Mouse (Mus musculus): ENCODE results near the gene Dennd4c. TPM values are rescaled to one million over a fixed set of nuclear protein-coding genes. Genes with fewer than 3 reads are reported as not detected.
"Not testable (repeated sequence)": the region's sequence is repeated elsewhere in the genome, so short reads cannot be mapped to it uniquely, and the experiment has no call there.

Dennd4c gene
- total RNA-seq, 2 experiments from 2014 or later: 48.2 to 55.4 TPM

DNA sequence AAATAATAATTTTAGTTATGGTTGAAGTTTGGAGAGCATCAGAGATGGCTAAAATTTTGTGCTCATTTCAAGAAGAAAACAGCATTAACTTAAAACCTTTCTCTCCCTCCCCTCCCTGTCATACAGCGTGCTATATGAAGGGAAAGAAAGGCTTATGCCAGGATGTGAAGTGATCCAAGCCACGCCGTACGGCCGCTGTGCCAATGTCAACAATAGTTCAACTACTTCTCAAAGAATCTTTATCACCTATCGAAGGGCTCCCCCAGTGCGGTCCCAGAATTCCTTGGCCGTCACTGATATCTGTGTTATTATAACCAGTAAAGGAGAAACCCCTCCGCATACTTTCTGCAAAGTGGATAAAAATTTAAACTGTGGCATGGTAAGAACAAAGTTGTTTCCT is 29.2 kb downstream of the Dennd4c start:
- DNase-seq: no peak

DNA sequence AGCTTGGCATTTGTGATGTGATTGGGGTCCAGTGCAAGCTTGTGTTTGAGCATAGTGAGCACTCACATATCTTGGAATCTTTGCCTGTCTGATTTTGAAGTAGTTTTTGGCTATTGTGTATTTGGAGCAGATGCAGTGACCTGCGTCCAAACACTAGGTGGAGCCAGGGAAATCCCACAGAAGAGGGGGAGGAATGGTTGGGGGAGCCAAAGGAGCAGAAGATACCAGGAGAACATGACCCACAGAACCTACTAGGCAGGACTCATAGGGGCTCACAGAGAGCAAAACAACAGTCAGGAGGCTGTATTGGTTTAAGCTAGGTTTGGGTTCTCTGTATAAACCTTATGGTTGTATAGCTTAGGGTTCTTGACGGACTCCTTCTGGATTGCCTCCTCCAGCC is 62.2 kb downstream of the Dennd4c start:
- DNase-seq: peak in 1 of 2 experiments; percentile 5

DNA sequence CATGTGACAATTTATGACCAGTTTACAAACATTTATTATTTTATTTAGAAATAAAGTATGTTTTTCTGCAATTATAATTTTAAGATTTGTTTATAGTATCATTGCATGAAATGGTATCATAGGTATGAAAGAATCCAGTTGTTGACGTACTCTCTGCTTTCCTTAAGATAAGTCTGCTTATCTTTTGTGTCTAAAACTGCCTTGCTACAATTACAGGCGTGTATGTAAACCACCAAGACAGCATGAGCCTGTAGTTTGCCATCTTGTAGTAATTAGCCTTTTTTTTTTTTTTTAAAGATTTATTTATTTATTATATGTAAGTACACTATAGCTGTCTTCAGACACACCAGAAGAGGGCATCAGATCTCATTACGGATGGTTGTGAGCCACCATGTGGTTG is 66.5 kb downstream of the Dennd4c start:
- DNase-seq: no peak

GRCm38 (mm10) chr4:86823169-86823568 is 74.8 kb downstream of the Dennd4c start:
- DNase-seq: peak; percentile 50 to 65

DNA sequence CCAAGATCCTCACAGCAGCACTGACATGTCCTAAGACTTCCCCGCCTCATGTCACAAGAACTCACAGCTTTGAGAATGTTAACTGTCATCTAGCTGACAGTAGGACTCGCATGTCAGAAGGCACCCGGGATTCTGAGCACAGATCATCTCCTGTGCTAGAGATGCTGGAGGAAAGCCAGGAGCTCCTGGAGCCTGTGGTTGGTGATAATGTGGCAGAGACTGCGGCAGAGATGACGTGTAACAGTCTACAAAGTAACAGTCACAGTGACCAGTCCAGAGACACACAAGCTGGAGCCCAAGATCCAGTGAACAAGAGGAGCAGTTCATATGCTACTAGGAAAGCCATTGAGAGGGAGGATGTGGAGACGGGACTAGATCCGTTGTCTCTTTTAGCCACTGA is 76.8 kb downstream of the Dennd4c start:
- DNase-seq: no peak

GRCm38 (mm10) chr4:86831896-86832295 is 83.5 kb downstream of the Dennd4c start:
- DNase-seq: no peak

DNA sequence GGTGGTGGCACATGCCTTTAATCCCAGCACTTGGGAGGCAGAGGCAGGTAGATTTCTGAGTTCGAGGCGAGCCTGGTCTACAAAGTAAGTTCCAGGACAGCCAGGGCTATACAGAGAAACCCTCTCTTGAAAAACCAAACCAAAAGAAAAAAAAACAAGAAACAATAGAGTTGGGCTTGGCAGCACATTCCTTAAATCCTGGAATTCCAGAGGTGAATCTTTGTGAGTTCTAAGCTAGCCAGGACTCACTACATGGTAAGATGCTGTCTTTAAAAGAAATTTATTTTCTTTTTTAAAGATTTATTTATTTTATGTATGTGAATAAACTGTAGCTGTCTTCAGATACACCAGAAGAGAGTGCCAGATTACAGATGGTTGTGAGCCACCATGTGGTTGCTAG is 92.8 kb downstream of the Dennd4c start:
- DNase-seq: not testable (repeated sequence)

- peak; percentile 47 to 48 for DNase-seq
Measured at GRCm38 (mm10) chr4:86845384-86845783, 97.0 kb downstream of the Dennd4c start.

DNA sequence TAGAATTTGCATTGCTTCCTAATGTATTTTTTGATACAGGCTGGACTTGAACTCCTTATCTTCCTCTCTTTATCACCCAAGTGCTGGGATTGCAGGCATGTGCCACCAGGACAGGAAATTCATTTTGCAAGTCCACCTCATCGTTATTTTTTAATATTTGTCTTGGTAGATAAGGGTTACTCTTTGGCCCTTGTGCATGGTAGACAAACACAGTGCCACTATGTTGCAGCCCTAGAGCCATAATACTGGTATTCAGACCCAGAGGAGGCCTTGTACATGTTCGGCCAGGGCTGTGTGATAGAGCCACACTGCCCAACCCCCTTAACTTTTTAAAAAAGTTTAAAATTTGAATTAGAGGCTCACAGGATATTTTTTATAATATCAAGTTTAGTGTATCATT is 98.9 kb downstream of the Dennd4c start:
- DNase-seq: no peak

DNA sequence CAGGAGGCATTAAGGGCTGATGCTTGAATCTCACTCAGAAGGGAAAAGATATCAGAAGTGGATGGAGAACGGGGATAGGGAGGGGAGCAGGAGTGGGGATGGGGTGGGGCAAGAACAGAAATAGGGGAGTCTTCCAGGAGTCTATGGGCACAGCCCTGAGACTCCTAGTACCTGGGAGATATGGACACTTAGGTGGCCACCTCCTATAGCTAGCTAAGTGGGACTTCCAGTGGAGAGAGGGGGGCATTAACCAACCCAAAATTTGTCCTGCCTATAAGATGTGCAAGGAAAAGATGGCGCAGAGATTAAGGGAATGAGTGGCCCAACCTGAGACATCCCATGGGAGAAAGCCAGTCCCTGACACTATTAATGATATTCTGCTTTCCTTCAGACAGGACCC is 103.0 kb downstream of the Dennd4c start:
- no peak for DNase-seq

DNA sequence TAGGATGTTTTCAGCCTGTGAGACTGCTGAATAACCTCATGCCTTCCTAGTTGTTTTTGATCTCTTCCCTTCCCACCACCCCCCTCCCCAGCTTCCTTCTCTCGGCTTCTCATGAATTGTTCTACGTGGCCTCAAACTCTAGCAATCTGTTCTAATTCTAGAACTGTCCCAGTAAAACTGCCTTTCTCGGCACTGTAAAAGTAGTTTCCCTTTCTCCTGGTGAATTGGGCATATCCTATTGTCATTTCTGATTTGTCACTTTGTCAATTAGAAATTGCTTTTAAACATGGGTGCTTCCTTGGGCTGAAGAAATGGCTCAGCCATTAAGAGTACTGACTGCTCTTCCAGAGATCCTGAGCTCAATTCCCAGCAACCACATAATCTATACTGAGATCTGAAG is 103.7 kb downstream of the Dennd4c start:
- DNase-seq: no peak

GRCm38 (mm10) chr4:86852813-86853590 is 104.6 kb downstream of the Dennd4c start:
- DNase-seq: peak in 1 of 2 experiments; percentile 27

- DNase-seq: peak in 1 of 2 experiments; percentile 4
Measured at GRCm38 (mm10) chr4:86856304-86857112, 108.2 kb downstream of the Dennd4c start.

- DNase-seq: peak; percentile 95 to 96
Measured at GRCm38 (mm10) chr4:86857113-86858069, 109.0 kb downstream of the Dennd4c start, which contains the start of gene Rps6. Rps6 (minus strand) TSS chr4:86857412.

DNA sequence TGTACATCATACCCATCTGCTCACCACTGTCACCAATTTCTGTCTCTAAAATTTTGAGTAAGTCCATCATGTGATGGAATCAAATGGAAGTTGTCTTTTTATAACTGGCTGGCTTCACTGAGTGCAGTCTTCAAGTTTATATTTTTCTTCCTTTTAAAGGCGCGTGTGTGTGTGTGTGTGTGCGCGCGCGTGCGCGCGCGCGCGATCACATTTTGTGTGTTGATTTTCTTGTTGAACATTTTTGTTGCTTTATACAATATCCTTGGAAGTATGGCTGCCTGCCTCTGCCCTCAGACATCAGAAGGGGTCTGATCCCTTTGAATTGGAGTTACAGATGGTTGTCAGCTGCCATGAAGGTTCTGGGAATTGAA is 109.7 kb downstream of the Dennd4c start:
- no peak for DNase-seq

- DNase-seq: no peak
Measured at GRCm38 (mm10) chr4:86864087-86864486, 115.7 kb downstream of the Dennd4c start.

- DNase-seq: no peak
Measured at GRCm38 (mm10) chr4:86871988-86872387, 123.6 kb downstream of the Dennd4c start.

DNA sequence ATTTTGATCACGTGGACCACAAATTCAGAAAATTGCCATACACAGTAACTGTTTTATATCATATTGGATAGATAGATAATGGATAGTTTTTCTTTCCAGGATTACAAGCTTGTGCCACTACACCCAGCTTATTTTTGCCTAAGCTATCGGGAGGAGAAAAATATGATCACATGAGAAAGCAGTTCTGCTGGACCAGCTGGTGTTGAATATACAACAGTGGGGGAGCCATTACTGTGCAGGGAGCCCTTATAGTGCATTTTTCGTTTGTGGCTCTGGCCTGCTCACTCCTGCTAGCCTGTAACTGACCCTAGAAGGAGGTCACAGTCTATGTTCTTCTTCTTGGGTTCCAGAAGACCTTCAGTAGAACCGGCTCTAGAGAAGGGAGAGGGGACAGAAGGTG is 124.7 kb downstream of the Dennd4c start:
- no peak for DNase-seq

DNA sequence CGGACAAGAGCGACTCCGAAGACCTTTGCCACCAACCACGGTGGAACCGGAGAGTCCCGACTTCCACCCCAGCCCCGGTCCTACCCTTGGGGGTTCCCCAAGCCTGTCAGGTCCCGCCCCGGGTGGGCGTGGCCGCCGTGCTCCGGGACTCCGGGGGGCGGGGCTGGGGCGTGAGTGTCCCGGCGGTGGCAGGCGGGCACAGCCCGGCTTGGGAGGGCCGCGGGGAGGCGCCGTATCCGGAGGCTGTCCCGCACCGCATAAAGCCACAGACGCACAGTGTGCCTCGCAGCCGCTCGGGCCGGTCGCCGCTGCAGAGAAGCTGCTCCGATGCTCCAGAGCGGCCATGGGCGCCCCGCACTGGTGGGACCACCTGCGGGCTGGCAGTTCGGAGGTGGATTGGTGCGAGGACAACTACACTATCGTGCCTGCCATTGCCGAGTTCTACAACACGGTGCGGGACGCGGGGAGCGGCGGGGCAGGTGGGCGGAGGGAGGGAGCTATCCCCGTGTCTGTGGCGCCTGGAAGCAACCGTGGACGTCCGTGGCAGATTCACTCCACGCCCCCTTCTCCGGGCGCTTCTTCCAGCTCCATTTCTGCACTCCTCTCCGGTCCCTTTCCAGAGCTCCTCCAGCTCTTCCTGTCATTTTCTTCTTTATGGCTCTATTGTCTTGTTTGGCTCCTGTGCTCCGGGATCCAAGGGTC is 125.9 kb downstream of the Dennd4c start, which contains the start of gene Acer2:
Acer2 (plus strand) TSS at position 251 of the 702 bp plus-strand sequence.
- peak; percentile 98 to 100 for DNase-seq

- no peak for DNase-seq
Measured at GRCm38 (mm10) chr4:86879477-86879876, 131.1 kb downstream of the Dennd4c start.

- DNase-seq: no peak
Measured at GRCm38 (mm10) chr4:86881178-86881577, 132.8 kb downstream of the Dennd4c start.
